Mouse (Mus musculus) adrenal gland (tissue): Measurements from ENCODE around the gene Gpn3.

Experiments used
- intact Hi-C: fragments of 180-260 bp; cut with DNase I; formaldehyde crosslinking; loops from one replicate; pipeline ENCODE4 v1.15.1; 2025
- long read RNA-seq, 2 experiments: library from polyadenylated mRNA; unstranded; transcript quantifications; one replicate each; pipeline ENCODE4 v2.0.0; 2020; ENCODE audit warnings: borderline replicate concordance in 1 of 2; ENCODE audit not compliant: insufficient replicate concordance in 1 of 2

The Gpn3 gene
- long read RNA-seq, experiment 1, transcript Gpn3-201 (8 exons, 1,592 nt), result major isoform, 13 of 15 reads
- long read RNA-seq, experiment 1, partial matches to known transcripts, result 1 of 15 reads
- long read RNA-seq, experiment 1, other reads (novel, unspliced or antisense), result 1 of 15 reads
- long read RNA-seq, experiment 2, transcript Gpn3-201 (8 exons, 1,592 nt), result major isoform, 17 of 19 reads
- long read RNA-seq, experiment 2, partial matches to known transcripts, result 0 of 19 reads
- long read RNA-seq, experiment 2, other reads (novel, unspliced or antisense), result 2 of 19 reads

GRCm38 (mm10) chr5:122371591-122372191, at the start of gene Gpn3:
Gene Gpn3, plus strand, starts transcription at chr5:122371876.
- intact Hi-C loops, result no loop called here

GRCm38 (mm10) chr5:122323523-122323922, 48.2 kb upstream of the Gpn3 start:
- intact Hi-C loops, result loop anchor here (5.0 kb wide), 1 partner anchor 36 kb away; no protein-coding TSS in a partner anchor

GRCm38 (mm10) chr5:122324608-122325431, 46.9 kb upstream of the Gpn3 start:
- intact Hi-C loops, result loop anchor here (5.0 kb wide), 2 partner anchors 38 to 58 kb away; no protein-coding TSS in a partner anchor

GRCm38 (mm10) chr5:122325477-122325876, 46.2 kb upstream of the Gpn3 start:
- intact Hi-C loops, result loop anchor here (5.0 kb wide), 1 partner anchor 58 kb away; no protein-coding TSS in a partner anchor

- intact Hi-C loops, result loop anchor here (5.0 kb wide), 1 partner anchor 60 kb away; no protein-coding TSS in a partner anchor
These were observed 44.4 kb upstream of the Gpn3 start for GRCm38 (mm10) chr5:122327283-122327682.

- intact Hi-C loops, result no loop called here
These were observed 41.4 kb upstream of the Gpn3 start for GRCm38 (mm10) chr5:122330269-122330668.

- intact Hi-C loops, result no loop called here
These were observed 37.0 kb upstream of the Gpn3 start for GRCm38 (mm10) chr5:122334682-122335081.

- intact Hi-C loops, result no loop called here
These were observed 35.0 kb upstream of the Gpn3 start for GRCm38 (mm10) chr5:122336554-122337294.

- intact Hi-C loops, result loop anchor here (2.0 to 5.0 kb wide), 2 partner anchors 74 to 226 kb away; no protein-coding TSS in a partner anchor
These were observed 28.8 kb upstream of the Gpn3 start for GRCm38 (mm10) chr5:122342874-122343273.

- intact Hi-C loops, result loop anchor here (2.0 to 5.0 kb wide), 2 partner anchors 75 to 226 kb away; no protein-coding TSS in a partner anchor
These were observed 27.9 kb upstream of the Gpn3 start for GRCm38 (mm10) chr5:122343768-122344167.

GRCm38 (mm10) chr5:122344260-122344659, 27.4 kb upstream of the Gpn3 start:
- intact Hi-C loops, result loop anchor here (5.0 kb wide), 1 partner anchor 227 kb away; no protein-coding TSS in a partner anchor

- intact Hi-C loops, result no loop called here
These were observed 25.9 kb upstream of the Gpn3 start for GRCm38 (mm10) chr5:122345777-122346176.

- intact Hi-C loops, result no loop called here
These were observed 17.7 kb upstream of the Gpn3 start, which contains the start of the genes Rad9b and Vps29 for GRCm38 (mm10) chr5:122353807-122354491. Gene Rad9b, minus strand, starts transcription at chr5:122354233. Gene Vps29, plus strand, starts transcription at chr5:122354369.

GRCm38 (mm10) chr5:122354492-122355067, 17.1 kb upstream of the Gpn3 start:
- intact Hi-C loops, result no loop called here

GRCm38 (mm10) chr5:122372192-122372769, 605 bp downstream of the Gpn3 start, which contains the start of gene Fam216a:
Gene Fam216a, minus strand, starts transcription at chr5:122372364.
- intact Hi-C loops, result no loop called here

- intact Hi-C loops, result no loop called here
These were observed 1.2 kb downstream of the Gpn3 start for GRCm38 (mm10) chr5:122372878-122373277.

GRCm38 (mm10) chr5:122377101-122377833, 5.6 kb downstream of the Gpn3 start:
- intact Hi-C loops, result no loop called here

GRCm38 (mm10) chr5:122378171-122378570, 6.5 kb downstream of the Gpn3 start:
- intact Hi-C loops, result no loop called here
